Mouse (Mus musculus) ovary, postnatal 36 days (tissue): Measurements from ENCODE around the gene Tead4.
A peak's percentile ranks its signal among the peaks of the same experiment; 100 is the strongest.

ENCODE experiments used
- DNase-seq: peaks from one replicate; pipeline ENCODE4 v3.0.0; 2022; ENCODE audit warnings: low spot score, mixed read lengths

Tead4 gene

GRCm38 (mm10) chr6:128291284-128291683 is 9.3 kb downstream of the Tead4 start:
- no peak for DNase-seq

- no peak for DNase-seq
Measured at GRCm38 (mm10) chr6:128288681-128289080, 11.9 kb downstream of the Tead4 start.

GRCm38 (mm10) chr6:128285792-128286430 is 14.7 kb downstream of the Tead4 start:
- peak; percentile 61 for DNase-seq

GRCm38 (mm10) chr6:128282126-128282525 is 18.5 kb downstream of the Tead4 start:
- no peak for DNase-seq

- DNase-seq: no peak
Measured at GRCm38 (mm10) chr6:128280472-128281145, 20.0 kb downstream of the Tead4 start.

GRCm38 (mm10) chr6:128279608-128280007 is 21.0 kb downstream of the Tead4 start:
- DNase-seq: no peak

GRCm38 (mm10) chr6:128279099-128279498 is 21.5 kb downstream of the Tead4 start:
- no peak for DNase-seq

GRCm38 (mm10) chr6:128277132-128278085 is 23.2 kb downstream of the Tead4 start:
- DNase-seq: no peak

- no peak for DNase-seq
Measured at GRCm38 (mm10) chr6:128276349-128276748, 24.3 kb downstream of the Tead4 start.

GRCm38 (mm10) chr6:128275506-128276064 is 25.0 kb downstream of the Tead4 start:
- DNase-seq: peak; percentile 55

- DNase-seq: no peak
Measured at GRCm38 (mm10) chr6:128273507-128273906, 27.1 kb downstream of the Tead4 start.

GRCm38 (mm10) chr6:128272754-128273153 is 27.9 kb downstream of the Tead4 start:
- DNase-seq: no peak

GRCm38 (mm10) chr6:128269850-128270249 is 30.8 kb downstream of the Tead4 start:
- DNase-seq: no peak

GRCm38 (mm10) chr6:128264870-128265526 is 35.6 kb downstream of the Tead4 start:
- no peak for DNase-seq

- DNase-seq: no peak
Measured at GRCm38 (mm10) chr6:128261486-128261885, 39.1 kb downstream of the Tead4 start.

GRCm38 (mm10) chr6:128259252-128259651 is 41.4 kb downstream of the Tead4 start:
- no peak for DNase-seq

GRCm38 (mm10) chr6:128255941-128256340 is 44.7 kb downstream of the Tead4 start:
- DNase-seq: no peak

GRCm38 (mm10) chr6:128255292-128255691 is 45.3 kb downstream of the Tead4 start:
- DNase-seq: no peak

GRCm38 (mm10) chr6:128254551-128254950 is 46.1 kb downstream of the Tead4 start:
- no peak for DNase-seq

- DNase-seq: no peak
Measured at GRCm38 (mm10) chr6:128253111-128253510, 47.5 kb downstream of the Tead4 start.

- no peak for DNase-seq
Measured at GRCm38 (mm10) chr6:128250596-128250995, 50.0 kb downstream of the Tead4 start.
